Mouse (Mus musculus) lung, postnatal 0 days (tissue): ENCODE results near the gene Pum2.

ENCODE experiments used
- CTCF ChIP-seq: IDR thresholded peaks from 2 replicates; pipeline ENCODE4 v1.5.1; 2016; ENCODE audit warnings: antibody characterized with exemption, mild to moderate bottlenecking
- EP300 ChIP-seq: IDR thresholded peaks from 2 replicates; pipeline ENCODE4 v1.6.1; 2016; ENCODE audit warnings: antibody characterized with exemption, mild to moderate bottlenecking, control low read depth

GRCm38 (mm10) chr12:8677926-8678325 lies 4.0 kb downstream of the Pum2 start:
- TF ChIP-seq CTCF: no peak
- no peak for TF ChIP-seq EP300
